Mouse (Mus musculus) midbrain, embryonic 12.5 days (tissue): ENCODE results near the gene Lrmda. TPM values are rescaled to one million over a fixed set of nuclear protein-coding genes. Genes with fewer than 3 reads are reported as not detected.

Experiments
- ATAC-seq: fragments of 200-750 bp; cut with Nextera tagmentation; 2 replicates; pipeline ENCODE4 v1.8.0; 2017; ENCODE audit warnings: low read depth, moderate TSS enrichment, moderate library complexity; ENCODE audit not compliant: low FRiP score
- H3K27ac ChIP-seq: fragments of 300-500 bp; sonication (generic); replicated peaks from 2 replicates; pipeline ENCODE4 v1.5.1; 2016; ENCODE audit warnings: mild to moderate bottlenecking
- H3K27me3 ChIP-seq: fragments of 300-500 bp; sonication (generic); 2 replicates; pipeline ENCODE4 v1.6.1; 2016; ENCODE audit warnings: mild to moderate bottlenecking
- H3K36me3 ChIP-seq: fragments of 300-500 bp; sonication (generic); 2 replicates; pipeline ENCODE4 v1.6.1; 2016
- H3K4me1 ChIP-seq: fragments of 300-500 bp; sonication (generic); 2 replicates; pipeline ENCODE4 v1.6.1; 2016
- H3K4me2 ChIP-seq: fragments of 300-500 bp; sonication (generic); replicated peaks from 2 replicates; pipeline ENCODE4 v1.6.1; 2016; ENCODE audit warnings: mild to moderate bottlenecking, moderate library complexity
- H3K4me3 ChIP-seq: fragments of 300-500 bp; sonication (generic); 2 replicates; pipeline ENCODE4 v1.5.1; 2016; ENCODE audit warnings: mild to moderate bottlenecking
- H3K9ac ChIP-seq: fragments of 300-500 bp; sonication (generic); replicated peaks from 2 replicates; pipeline ENCODE4 v1.6.1; 2016; ENCODE audit warnings: mild to moderate bottlenecking, moderate library complexity
- H3K9me3 ChIP-seq: fragments of 300-500 bp; sonication (generic); 2 replicates; pipeline ENCODE4 v1.6.1; 2016; ENCODE audit warnings: mild to moderate bottlenecking
- WGBS: fragments of 180-500 bp; shearing (Covaris S2); methylation state at CpG from one replicate; pipeline ENCODE4 v1.1.7; 2016; 5-methylcytosine and 5-hydroxymethylcytosine counted together
- polyA plus RNA-seq: library from polyadenylated mRNA; unstranded; fragments of >200 nt; fragmentation: Nextera tagmentation; extraction: Ambion mirVana; gene quantifications from 2 replicates; pipeline ENCODE4 v1.2.1, GENCODE M21; 2016

Lrmda gene
- polyA plus RNA-seq, 1 experiment from 2014 or later: not detected

DNA sequence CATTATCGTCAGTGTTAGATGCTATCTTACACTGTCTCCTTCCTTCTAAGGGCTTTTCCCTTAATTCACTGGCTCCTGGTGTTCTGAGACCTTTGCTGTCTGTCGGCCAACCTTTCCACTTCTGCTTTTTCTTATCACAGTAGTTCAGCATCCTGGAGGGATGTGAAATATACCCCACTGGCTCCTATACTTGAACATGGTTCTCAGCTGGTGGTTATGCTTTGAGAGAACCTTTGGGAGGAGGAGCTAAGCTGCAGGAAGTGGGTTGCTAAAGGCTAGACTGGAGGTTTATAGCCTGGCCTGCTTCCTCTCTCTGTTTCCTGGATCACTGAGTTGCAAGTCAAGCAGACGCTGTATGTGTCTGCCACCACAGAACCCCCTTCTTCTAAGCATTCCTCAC is 163.7 kb downstream of the Lrmda start:
- Histone ChIP-seq H3K4me2 (no peak overlapping the region), H3K4me3 (no peak overlapping the region), H3K4me1 (no peaks in the 10 kb centered on the region), H3K9ac (no peak overlapping the region), H3K27me3 (no peaks in the 10 kb centered on the region; the same call in 1 of the 2 replicates), H3K36me3 (no peaks in the 10 kb centered on the region), H3K27ac (no peak overlapping the region), H3K9me3 (no peaks in the 10 kb centered on the region)
- no peak for ATAC-seq
- WGBS: 83% methylated on average over 3 of the region's 3 CpGs

GRCm38 (mm10) chr14:22185452-22185851 is 165.9 kb downstream of the Lrmda start:
- H3K27me3 ChIP-seq: no peaks in the 10 kb centered on the region; the same call in none of the 2 replicates
- WGBS: 90% methylated on average over 4 of the region's 4 CpGs
- no peak overlapping the region for H3K9ac ChIP-seq
- ATAC-seq: no peak
- H3K9me3 ChIP-seq: no peaks in the 10 kb centered on the region
- H3K27ac ChIP-seq: no peak overlapping the region
- no peak overlapping the region for H3K4me3 ChIP-seq
- H3K4me1 ChIP-seq: peaks cover 6% of the 10 kb centered on the region; the same call in 1 of the 2 replicates
- no peaks in the 10 kb centered on the region for H3K36me3 ChIP-seq
- H3K4me2 ChIP-seq: no peak overlapping the region

DNA sequence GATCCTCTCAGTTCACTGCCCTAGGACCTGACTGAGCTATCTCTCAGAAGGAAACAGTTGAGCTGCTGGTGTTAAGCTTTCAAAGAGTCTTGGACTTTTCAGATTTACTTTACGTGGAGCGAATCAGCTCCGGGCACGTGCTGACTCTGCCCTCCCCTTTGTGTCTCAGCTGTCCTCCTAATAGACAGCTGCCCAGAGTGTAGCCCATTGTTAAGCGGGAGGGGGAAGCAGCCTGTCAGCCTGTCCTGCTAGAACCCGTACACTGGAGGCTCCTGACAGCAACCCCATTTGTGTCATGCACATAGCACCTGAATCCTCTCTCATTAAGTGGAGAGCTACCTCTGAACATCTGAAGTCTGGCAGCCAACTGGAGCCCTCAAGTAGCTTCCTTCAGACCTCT is 170.6 kb downstream of the Lrmda start:
- Histone ChIP-seq H3K4me1 (peaks cover 6% of the 10 kb centered on the region; the same call in 1 of the 2 replicates), H3K9me3 (no peaks in the 10 kb centered on the region), H3K27me3 (no peaks in the 10 kb centered on the region; the same call in 1 of the 2 replicates), H3K27ac (no peak overlapping the region), H3K4me3 (no peak overlapping the region), H3K4me2 (no peak overlapping the region), H3K36me3 (no peaks in the 10 kb centered on the region), H3K9ac (no peak overlapping the region)
- 27% methylated on average over 6 of the region's 6 CpGs for WGBS
- 0 out of 2 replicates have a peak, but pooled peaks have one; percentile 47 for ATAC-seq

GRCm38 (mm10) chr14:22192185-22192584 is 172.7 kb downstream of the Lrmda start:
- Histone ChIP-seq H3K36me3 (no peaks in the 10 kb centered on the region), H3K9ac (no peak overlapping the region), H3K4me3 (no peak overlapping the region), H3K4me2 (no peak overlapping the region), H3K27me3 (no peaks in the 10 kb centered on the region; the same call in 1 of the 2 replicates), H3K27ac (no peak overlapping the region), H3K4me1 (peaks cover 6% of the 10 kb centered on the region; the same call in 1 of the 2 replicates), H3K9me3 (no peaks in the 10 kb centered on the region)
- 85% methylated on average over 9 of the region's 9 CpGs for WGBS
- no peak for ATAC-seq

DNA sequence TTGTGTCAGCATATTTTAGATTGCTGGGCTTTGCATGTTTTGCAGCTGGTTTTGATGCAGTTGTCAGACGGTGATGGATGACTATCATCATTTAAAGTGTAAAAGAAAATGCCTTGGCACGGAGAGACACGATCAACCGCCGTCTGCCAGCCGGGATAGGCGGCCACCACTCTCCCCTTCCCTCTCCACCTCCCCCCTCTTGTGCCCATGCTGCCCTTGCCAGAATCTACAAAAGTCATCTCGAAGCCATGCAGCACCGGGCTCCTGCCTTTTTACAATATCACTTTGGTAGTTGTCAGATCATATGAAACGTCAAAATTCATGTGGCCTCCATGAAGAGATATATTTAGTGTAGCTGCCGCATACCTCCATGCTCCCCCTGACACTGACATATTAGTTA is 178.5 kb downstream of the Lrmda start:
- no peaks in the 10 kb centered on the region for H3K9me3 ChIP-seq
- 0 out of 2 replicates have a peak, but pooled peaks cover 3% of the 10 kb centered on the region for H3K4me1 ChIP-seq
- ATAC-seq: no peak
- H3K36me3 ChIP-seq: no peaks in the 10 kb centered on the region
- no peak overlapping the region for H3K9ac ChIP-seq
- WGBS: 85% methylated on average over 11 of the region's 11 CpGs
- H3K4me2 ChIP-seq: no peak overlapping the region
- peaks cover 4% of the 10 kb centered on the region; the same call in 1 of the 2 replicates for H3K27me3 ChIP-seq
- no peak overlapping the region for H3K27ac ChIP-seq
- no peak overlapping the region for H3K4me3 ChIP-seq

DNA sequence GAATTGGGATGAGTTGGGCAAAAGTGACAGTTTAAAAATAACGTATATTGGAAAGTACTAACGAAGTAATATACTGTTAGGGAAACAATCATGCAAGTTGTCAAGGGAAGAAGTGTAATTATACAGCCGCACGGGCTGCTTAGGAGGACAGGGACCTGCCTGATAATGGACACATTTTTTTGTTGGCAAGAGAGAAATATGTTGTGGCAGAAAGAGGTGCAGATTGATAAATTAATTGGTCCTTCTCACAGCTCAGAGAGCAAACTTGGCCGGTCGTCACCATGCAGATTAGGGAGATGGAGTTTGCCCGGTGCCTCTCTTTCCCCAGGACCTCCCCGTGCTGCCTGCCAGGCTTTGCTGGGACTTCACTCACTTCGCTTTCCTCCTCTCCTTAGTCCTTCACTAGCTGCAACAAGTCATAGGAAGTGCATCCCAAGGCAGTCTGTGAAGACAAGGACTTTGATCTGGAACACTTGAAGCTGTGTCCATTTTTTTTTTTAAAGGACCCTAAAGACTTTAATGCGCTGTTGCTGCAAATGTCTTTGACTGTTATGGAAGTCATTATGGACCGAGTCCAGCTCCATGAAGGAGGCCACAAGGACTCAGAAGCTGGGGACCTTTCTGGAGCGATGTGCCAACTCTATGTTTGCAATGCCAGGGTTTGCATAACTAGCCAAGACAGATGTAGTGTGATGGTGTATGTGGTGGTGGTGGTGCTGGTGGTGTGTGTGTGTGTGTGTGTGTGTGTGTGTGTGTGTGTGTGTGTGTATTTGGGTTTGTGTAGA is 179.3 kb downstream of the Lrmda start:
- Histone ChIP-seq H3K36me3 (no peaks in the 10 kb centered on the region), H3K4me2 (no peak overlapping the region), H3K4me1 (0 out of 2 replicates have a peak, but pooled peaks cover 3% of the 10 kb centered on the region), H3K9ac (no peak overlapping the region), H3K27ac (no peak overlapping the region), H3K4me3 (no peak overlapping the region), H3K27me3 (peaks cover 4% of the 10 kb centered on the region; the same call in 1 of the 2 replicates), H3K9me3 (no peaks in the 10 kb centered on the region)
- WGBS: 89% methylated on average over 12 of the region's 12 CpGs
- ATAC-seq: no peak

DNA sequence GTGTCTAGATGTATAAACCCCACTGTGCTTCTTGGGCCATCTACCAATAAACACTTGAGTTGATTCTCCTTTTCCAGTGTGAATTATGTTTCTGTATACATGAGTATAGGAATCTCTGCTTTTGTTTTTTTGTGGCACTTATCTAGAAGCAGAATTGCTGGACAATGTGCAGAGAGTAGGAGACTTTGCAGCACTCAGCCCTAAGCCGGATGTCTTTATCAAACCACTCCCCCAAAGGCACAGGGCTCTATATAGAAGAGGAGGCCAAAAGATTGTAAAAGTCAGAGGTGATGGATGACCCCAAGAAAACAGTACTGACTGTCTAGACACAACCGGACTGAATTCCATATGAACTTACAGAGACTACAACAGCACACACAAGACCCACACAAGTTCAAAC is 182.2 kb downstream of the Lrmda start:
- no peak overlapping the region for H3K27ac ChIP-seq
- H3K4me2 ChIP-seq: no peak overlapping the region
- H3K4me3 ChIP-seq: no peak overlapping the region
- 89% methylated on average over 2 of the region's 2 CpGs for WGBS
- no peaks in the 10 kb centered on the region for H3K9me3 ChIP-seq
- H3K27me3 ChIP-seq: peaks cover 4% of the 10 kb centered on the region; the same call in 1 of the 2 replicates
- no peak for ATAC-seq
- no peaks in the 10 kb centered on the region for H3K36me3 ChIP-seq
- no peak overlapping the region for H3K9ac ChIP-seq
- 0 out of 2 replicates have a peak, but pooled peaks cover 3% of the 10 kb centered on the region for H3K4me1 ChIP-seq

DNA sequence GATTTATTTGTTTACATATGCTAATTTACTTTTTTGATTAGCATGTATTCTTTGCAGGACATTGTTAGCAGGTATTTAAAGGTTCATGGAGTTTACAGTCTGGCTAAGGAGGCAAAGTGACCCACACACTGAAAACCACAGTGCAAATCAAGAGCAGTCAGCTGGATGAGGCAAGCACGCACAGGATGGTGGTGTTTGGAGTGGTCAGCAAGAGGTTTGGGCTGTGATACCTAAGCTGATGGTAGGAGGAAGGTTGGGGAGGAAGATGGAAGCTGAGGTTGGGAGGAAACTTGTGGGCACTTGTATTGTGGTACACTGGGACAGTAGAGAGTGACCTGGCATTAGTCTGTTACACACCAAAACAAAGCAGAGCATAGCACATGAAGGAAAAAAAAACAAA is 191.1 kb downstream of the Lrmda start:
- H3K4me1 ChIP-seq: peaks cover 7% of the 10 kb centered on the region
- H3K4me3 ChIP-seq: no peak overlapping the region
- peaks cover 11% of the 10 kb centered on the region for H3K27me3 ChIP-seq
- no peaks in the 10 kb centered on the region for H3K9me3 ChIP-seq
- ATAC-seq: no peak
- WGBS: 85% methylated on average over 1 of the region's 1 CpGs
- H3K27ac ChIP-seq: no peak overlapping the region
- H3K9ac ChIP-seq: no peak overlapping the region
- H3K4me2 ChIP-seq: no peak overlapping the region
- no peaks in the 10 kb centered on the region for H3K36me3 ChIP-seq

GRCm38 (mm10) chr14:22218183-22218582 is 198.7 kb downstream of the Lrmda start:
- H3K27me3 ChIP-seq: 0 out of 2 replicates have a peak, but pooled peaks cover 5% of the 10 kb centered on the region
- H3K4me3 ChIP-seq: no peak overlapping the region
- WGBS: 81% methylated on average over 4 of the region's 4 CpGs
- H3K9me3 ChIP-seq: peaks cover 3% of the 10 kb centered on the region; the same call in 1 of the 2 replicates
- no peak for ATAC-seq
- no peak overlapping the region for H3K9ac ChIP-seq
- H3K4me2 ChIP-seq: no peak overlapping the region
- H3K36me3 ChIP-seq: no peaks in the 10 kb centered on the region
- no peak overlapping the region for H3K27ac ChIP-seq
- peaks cover 7% of the 10 kb centered on the region for H3K4me1 ChIP-seq

DNA sequence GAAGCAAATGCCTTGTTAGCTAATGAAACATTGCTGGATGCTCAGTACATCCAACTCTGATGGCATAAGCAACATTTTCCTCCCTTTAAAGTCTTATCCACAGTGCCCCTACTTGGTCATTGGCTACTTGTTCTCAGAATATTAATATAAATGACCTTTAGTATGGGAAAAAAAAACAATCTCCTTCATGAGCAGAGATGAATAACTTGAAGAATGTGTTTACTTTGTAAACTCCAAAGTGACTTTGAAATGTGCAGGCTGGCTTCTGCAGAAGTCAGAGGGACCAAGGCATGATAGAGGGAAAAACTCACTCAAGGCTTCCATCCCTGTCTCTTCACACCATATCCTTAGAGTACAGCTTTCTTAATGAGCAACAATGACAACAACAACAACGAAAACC is 202.5 kb downstream of the Lrmda start:
- no peak for ATAC-seq
- Histone ChIP-seq H3K27me3 (no peaks in the 10 kb centered on the region), H3K4me3 (no peak overlapping the region), H3K36me3 (no peaks in the 10 kb centered on the region), H3K4me1 (no peaks in the 10 kb centered on the region), H3K9me3 (peaks cover 3% of the 10 kb centered on the region; the same call in 1 of the 2 replicates), H3K27ac (no peak overlapping the region), H3K9ac (no peak overlapping the region), H3K4me2 (no peak overlapping the region)
- 76% methylated on average over 1 of the region's 1 CpGs for WGBS

DNA sequence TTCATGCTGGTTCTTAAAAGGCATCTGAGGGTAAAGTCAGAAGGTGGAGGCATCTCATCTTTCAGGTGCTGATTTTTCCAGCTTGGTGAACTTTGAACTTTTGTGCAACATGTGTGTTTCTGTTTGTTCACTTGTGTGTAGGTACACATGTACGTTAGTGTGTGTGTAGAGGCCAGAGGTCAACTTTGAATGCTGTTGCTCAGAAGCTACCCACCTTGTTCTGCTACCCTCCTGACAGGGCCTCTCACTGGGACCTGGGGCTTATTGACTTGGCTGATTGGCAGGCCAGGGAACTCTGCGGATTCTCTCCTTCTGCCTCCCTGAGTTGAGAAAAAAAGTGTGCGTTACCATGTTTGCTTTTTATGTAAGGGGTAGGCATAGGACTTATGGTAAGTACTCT is 203.1 kb downstream of the Lrmda start:
- Histone ChIP-seq H3K27ac (no peak overlapping the region), H3K4me2 (no peak overlapping the region), H3K27me3 (no peaks in the 10 kb centered on the region), H3K9me3 (peaks cover 3% of the 10 kb centered on the region; the same call in 1 of the 2 replicates), H3K4me1 (no peaks in the 10 kb centered on the region), H3K9ac (no peak overlapping the region), H3K36me3 (no peaks in the 10 kb centered on the region), H3K4me3 (no peak overlapping the region)
- WGBS: 89% methylated on average over 3 of the region's 3 CpGs
- ATAC-seq: no peak

- Histone ChIP-seq H3K9ac (no peak overlapping the region), H3K9me3 (no peaks in the 10 kb centered on the region), H3K27me3 (no peaks in the 10 kb centered on the region), H3K27ac (no peak overlapping the region), H3K4me3 (no peak overlapping the region), H3K36me3 (no peaks in the 10 kb centered on the region), H3K4me1 (no peaks in the 10 kb centered on the region), H3K4me2 (no peak overlapping the region)
- no peak for ATAC-seq
- 86% methylated on average over 2 of the region's 2 CpGs for WGBS
Measured at GRCm38 (mm10) chr14:22226205-22226604, 206.7 kb downstream of the Lrmda start.
